Mouse (Mus musculus) bone marrow macrophage, adult 2 months (primary cell): ENCODE measurements around the gene Prpsap1. TPM values are rescaled to one million over a fixed set of nuclear protein-coding genes. Genes with fewer than 3 reads are reported as not detected.

Experiments
- H3K27ac ChIP-seq: 2 replicates; pipeline ENCODE4 v1.5.1; 2012; ENCODE audit warnings: low read depth, low read length; ENCODE audit not compliant: insufficient read depth
- H3K4me1 ChIP-seq: 2 replicates; pipeline ENCODE4 v1.6.1; 2012; ENCODE audit warnings: low read length; ENCODE audit not compliant: control insufficient read depth, insufficient read depth
- H3K4me3 ChIP-seq: 2 replicates; pipeline ENCODE4 v1.5.1; 2012; ENCODE audit warnings: mild to moderate bottlenecking, low read length, moderate library complexity; ENCODE audit not compliant: insufficient read depth
- CTCF ChIP-seq: IDR thresholded peaks from 2 replicates; pipeline ENCODE4 v1.5.1; 2012; ENCODE audit warnings: low read depth, mild to moderate bottlenecking, low read length, moderate library complexity
- POLR2A ChIP-seq: IDR thresholded peaks from 2 replicates; pipeline ENCODE4 v1.6.1; 2012; ENCODE audit warnings: mild to moderate bottlenecking, low read depth, low read length, borderline replicate concordance
- polyA plus RNA-seq: library from polyadenylated mRNA; stranded (reverse); fragments of >200 nt; gene quantifications from 2 replicates; pipeline ENCODE4 v1.2.4, GENCODE M21; 2012; ENCODE audit not compliant: missing spikeins, insufficient read depth, insufficient read length

Prpsap1 gene
- polyA plus RNA-seq, 1 experiment: 54.5 TPM

- Histone ChIP-seq H3K27ac (no peak overlapping the region), H3K4me3 (no peak overlapping the region), H3K4me1 (peaks cover 11% of the 10 kb centered on the region)
- TF ChIP-seq POLR2A: no peak
These were observed 24.5 kb upstream of the Prpsap1 start for GRCm38 (mm10) chr11:116518482-116518881.

- no peak overlapping the region for H3K4me3 ChIP-seq
- no peak for TF ChIP-seq CTCF
- TF ChIP-seq POLR2A: no peak
- no peak overlapping the region for H3K27ac ChIP-seq
- H3K4me1 ChIP-seq: no peaks in the 10 kb centered on the region
These were observed 21.5 kb upstream of the Prpsap1 start for GRCm38 (mm10) chr11:116515330-116516020.

- TF ChIP-seq POLR2A: no peak
- TF ChIP-seq CTCF: no peak
These were observed 19.6 kb upstream of the Prpsap1 start for GRCm38 (mm10) chr11:116513531-116514038.

GRCm38 (mm10) chr11:116512987-116513386, 19.0 kb upstream of the Prpsap1 start:
- Histone ChIP-seq H3K4me3 (no peak overlapping the region), H3K4me1 (no peaks in the 10 kb centered on the region), H3K27ac (no peak overlapping the region)
- TF ChIP-seq CTCF (no peak), POLR2A (no peak)

More at GRCm38 (mm10) chr11:116513531-116514038, 19.6 kb upstream of the Prpsap1 start:
- Histone ChIP-seq H3K27ac (no peak overlapping the region), H3K4me3 (no peak overlapping the region), H3K4me1 (no peaks in the 10 kb centered on the region)

- TF ChIP-seq POLR2A (no peak), CTCF (no peak)
- Histone ChIP-seq H3K4me1 (no peaks in the 10 kb centered on the region), H3K4me3 (no peak overlapping the region), H3K27ac (no peak overlapping the region)
These were observed 18.2 kb upstream of the Prpsap1 start for GRCm38 (mm10) chr11:116512154-116512553.

- H3K4me1 ChIP-seq: no peaks in the 10 kb centered on the region
- H3K4me3 ChIP-seq: no peak overlapping the region
- no peak overlapping the region for H3K27ac ChIP-seq
- TF ChIP-seq CTCF (no peak), POLR2A (no peak)
These were observed 17.4 kb upstream of the Prpsap1 start for GRCm38 (mm10) chr11:116511301-116511868.

GRCm38 (mm10) chr11:116508689-116509088, 14.7 kb upstream of the Prpsap1 start:
- Histone ChIP-seq H3K27ac (no peak overlapping the region), H3K4me1 (no peaks in the 10 kb centered on the region), H3K4me3 (no peak overlapping the region)
- TF ChIP-seq POLR2A: no peak
- no peak for TF ChIP-seq CTCF

GRCm38 (mm10) chr11:116506151-116506875, 12.3 kb upstream of the Prpsap1 start:
- Histone ChIP-seq H3K4me1 (no peaks in the 10 kb centered on the region), H3K4me3 (no peak overlapping the region), H3K27ac (no peak overlapping the region)
- TF ChIP-seq POLR2A: no peak
- TF ChIP-seq CTCF: no peak

- Histone ChIP-seq H3K4me1 (no peaks in the 10 kb centered on the region), H3K4me3 (no peak overlapping the region), H3K27ac (no peak overlapping the region)
- TF ChIP-seq POLR2A: no peak
- no peak for TF ChIP-seq CTCF
These were observed 11.6 kb upstream of the Prpsap1 start for GRCm38 (mm10) chr11:116505573-116505972.

GRCm38 (mm10) chr11:116504516-116504915, 10.5 kb upstream of the Prpsap1 start:
- no peak overlapping the region for H3K4me3 ChIP-seq
- no peak for TF ChIP-seq CTCF
- no peak for TF ChIP-seq POLR2A
- no peak overlapping the region for H3K27ac ChIP-seq
- no peaks in the 10 kb centered on the region for H3K4me1 ChIP-seq
